Mouse (Mus musculus) bone marrow, adult 2 months (tissue): Measurements from ENCODE around the gene Mpg.

Experiments
- CTCF ChIP-seq: fragments of 200-500 bp; IDR thresholded peaks from 2 replicates; pipeline ENCODE4 v1.5.1; 2011; ENCODE audit warnings: low read length, control low read depth; ENCODE audit not compliant: control insufficient read depth, insufficient read depth
- POLR2A ChIP-seq: fragments of 200-500 bp; IDR thresholded peaks from 2 replicates; pipeline ENCODE4 v1.6.1; 2011; ENCODE audit warnings: low read depth, mild to moderate bottlenecking, control low read depth, low read length, borderline replicate concordance; ENCODE audit not compliant: control insufficient read depth

DNA sequence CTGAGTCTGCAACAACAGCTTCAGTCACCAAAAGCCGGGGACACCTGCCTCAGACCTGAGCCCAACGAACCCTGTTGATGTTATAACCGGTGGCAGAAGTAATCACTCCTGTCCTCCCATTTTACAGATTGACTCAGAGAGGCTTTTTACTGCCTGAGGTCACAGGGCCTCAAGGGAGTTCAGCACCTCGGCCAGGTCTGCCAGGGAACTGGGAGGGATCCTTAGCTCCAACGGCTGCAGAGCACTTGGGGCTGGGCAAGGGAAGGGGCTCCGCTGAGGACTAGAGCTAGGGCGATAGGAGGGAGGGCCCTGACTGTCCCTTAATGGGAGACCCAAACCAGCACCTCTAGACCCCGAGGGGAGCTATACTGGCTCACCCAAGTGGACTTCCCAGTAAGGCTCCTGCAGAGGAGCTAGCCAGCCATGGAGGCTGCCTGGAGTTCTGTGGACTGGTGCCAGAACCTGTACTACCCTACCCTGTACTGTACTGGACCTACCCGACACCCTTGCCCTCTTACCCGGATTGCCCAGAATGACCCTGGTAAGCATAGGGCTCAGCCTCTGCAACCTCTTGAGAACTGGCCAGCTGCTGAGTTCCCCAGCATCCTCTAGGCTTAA is 5.6 kb upstream of the Mpg start:
- TF ChIP-seq CTCF = no peak
- no peak for TF ChIP-seq POLR2A
